11 mouse cellular contexts compared by ENCODE assay signal in genomic region chr14:7026781-7027749, GRCm38 (mm10). TPM values are rescaled to one million over a fixed set of nuclear protein-coding genes. Genes with fewer than 3 reads are reported as not detected.
DNase-seq lines count a peak whose midpoint lies in the region; ATAC-seq and TF ChIP-seq lines count a peak whose summit lies in the region.
"Not testable (repeated sequence)": the region's sequence is repeated elsewhere in the genome, so short reads cannot be mapped to it uniquely, and the experiment has no call there.
"Had no signal": no experiment of that assay in that cellular context is flagged by ENCODE, and none has a peak within 500 bp of the region (broad histone marks: within the 10 kb centered on the region; RNA-seq: fewer than 3 reads in every experiment).

Gene Gm10406 (minus strand): TSS chr14:7027449.

- H3K4me2 ChIP-seq in intestine, embryonic 16.5 days (ENCODE audit: low read depth, low read length): peak within 1 kb of the TSS; percentile 77
- peak within 1 kb of the TSS; percentile 54 for H3K4me2 ChIP-seq in lung, postnatal 0 days (replicated peaks; ENCODE audit: low read depth, low read length)

- WGBS in heart, embryonic 10.5 days: 1% methylated on average over 48 of the region's 70 CpGs
- 1% methylated on average over 53 of the region's 70 CpGs for WGBS in intestine, embryonic 16.5 days
- WGBS in lung, postnatal 0 days: under 1% methylated on average over 28 of the region's 70 CpGs

- H3K9me3 ChIP-seq in heart, embryonic 10.5 days; intestine, embryonic 16.5 days (ENCODE audit: control insufficient read depth, low read length); lung, postnatal 0 days (ENCODE audit: low read length): not testable (repeated sequence)

- H3K9ac ChIP-seq in intestine, embryonic 16.5 days (ENCODE audit: low read depth, low read length): peak within 1 kb of the TSS; percentile 54; the same call in 1 of the 2 replicates
- not testable (repeated sequence) for H3K9ac ChIP-seq in lung, postnatal 0 days (replicated peaks; ENCODE audit: low read depth)

- not testable (repeated sequence) for TF ChIP-seq CTCF in embryonic fibroblast, embryonic 13.5 days (IDR thresholded peaks at IDR 0.05; ENCODE audit: borderline replicate concordance, insufficient read depth, low read length); left cerebral cortex, adult 2 months (IDR thresholded peaks at IDR 0.05); lung, postnatal 0 days (IDR thresholded peaks at IDR 0.05)

- not testable (repeated sequence) for ATAC-seq in intestine, embryonic 16.5 days; lung, postnatal 0 days

- not testable (repeated sequence) for H3K36me3 ChIP-seq in heart, embryonic 10.5 days; intestine, embryonic 16.5 days (ENCODE audit: control insufficient read depth, insufficient read depth, low read length); lung, postnatal 0 days (ENCODE audit: insufficient read depth, low read length)

- not testable (repeated sequence) for TF ChIP-seq POLR2A in embryonic fibroblast, embryonic 13.5 days (IDR thresholded peaks at IDR 0.05; ENCODE audit: low read depth, low read length)

- intact Hi-C loops in left cerebral cortex, adult 2 months (cut with DNase I): not testable (repeated sequence)

- not testable (repeated sequence) for H3K27ac ChIP-seq in embryonic fibroblast, embryonic 13.5 days (ENCODE audit: insufficient read depth, low read length); intestine, embryonic 16.5 days (ENCODE audit: low read length); left cerebral cortex, adult 2 months; lung, postnatal 0 days (ENCODE audit: low read length)
- H3K27ac ChIP-seq in heart, embryonic 10.5 days: 0 out of 2 replicates have a peak within 1 kb of the TSS, but pooled peaks have one; percentile 42

- not testable (repeated sequence) for H3K27me3 ChIP-seq in heart, embryonic 10.5 days (ENCODE audit: insufficient read depth, poor library complexity, severe bottlenecking); intestine, embryonic 16.5 days (replicated peaks; ENCODE audit: control insufficient read depth, insufficient read depth, low read length); lung, postnatal 0 days (replicated peaks; ENCODE audit: insufficient read depth, low read length)

- DNase-seq in adrenal gland, adult 8-10 months: peak; percentile 10
- peak; percentile 68 for DNase-seq in heart, embryonic 10.5 days (ENCODE audit: low spot score)
- peak; percentile 10 to 30 for DNase-seq in left cerebral cortex, adult 2 months (ENCODE audit: extremely low spot score in 1 of 2, low spot score in 2 of 2)
- peak; percentile 6 for DNase-seq in lung, postnatal 0 days (ENCODE audit: low spot score)
- peak; percentile 12 for DNase-seq in ovary, postnatal 14 days (ENCODE audit: low spot score)
- peak; percentile 2 to 9 for DNase-seq in thymus, postnatal 36 days

- H3K4me3 ChIP-seq in embryonic fibroblast, embryonic 13.5 days (ENCODE audit: insufficient read depth, low read length): peak within 1 kb of the TSS; percentile 30
- H3K4me3 ChIP-seq in heart, embryonic 10.5 days: peak within 1 kb of the TSS; percentile 59
- peak within 1 kb of the TSS; percentile 47 for H3K4me3 ChIP-seq in intestine, embryonic 16.5 days (ENCODE audit: low read length)
- peak within 1 kb of the TSS; percentile 39 for H3K4me3 ChIP-seq in left cerebral cortex, adult 2 months
- H3K4me3 ChIP-seq in lung, postnatal 0 days (ENCODE audit: low read depth, low read length): peak within 1 kb of the TSS; percentile 23; the same call in 1 of the 2 replicates

- TF ChIP-seq EP300 in lung, postnatal 0 days (IDR thresholded peaks at IDR 0.05): not testable (repeated sequence)

- not testable (repeated sequence) for H3K4me1 ChIP-seq in embryonic fibroblast, embryonic 13.5 days (ENCODE audit: control insufficient read depth, insufficient read depth, low read length); heart, embryonic 10.5 days; intestine, embryonic 16.5 days (ENCODE audit: control insufficient read depth, insufficient read depth, low read length); lung, postnatal 0 days (ENCODE audit: insufficient read depth, low read depth, low read length)

RNA-seq across cellular contexts. Expression of gene Gm10406, which starts in this region (rescaled TPM):
- under 1 TPM in 2 of 4 experiments, not detected in 2; 0.16 to 0.28 TPM for total RNA-seq in adrenal gland, adult 8-10 months (2022)
- polyA plus RNA-seq in embryonic fibroblast, embryonic 13.5 days (2011; ENCODE audit: insufficient read length, low read depth, missing spikeins): not detected in 2 replicates
- 0.30 and 0.45 TPM in 2 replicates for polyA plus RNA-seq in heart, embryonic 10.5 days (2016; fragmentation: Nextera tagmentation; extraction: Ambion mirVana)
- 0.13 and 0.27 TPM in 2 replicates for polyA plus RNA-seq in intestine, embryonic 16.5 days (2015; fragmentation: Nextera tagmentation; extraction: Ambion mirVana)
- under 1 TPM; 0.51 to 0.72 TPM for total RNA-seq in left cerebral cortex, adult 2 months (2021)
- 0.10 and 0.24 TPM in 2 replicates for polyA plus RNA-seq in lung, postnatal 0 days (2015; fragmentation: Nextera tagmentation; extraction: Ambion mirVana)
- total RNA-seq: common myeloid progenitor, adult 5-6 weeks; liver, adult 2 months had no signal
- polyA plus RNA-seq: liver, adult 2 months; Patski had no signal

Comparison
In these comparisons a context has a peak if more than half of its experiments do, and no peak if none do; other contexts are left out.
1. Peak in DNase-seq in adrenal gland, adult 8-10 months; RNA of the gene not detected or under 1 TPM.
2. Peak in DNase-seq, H3K4me3 ChIP-seq and H3K27ac ChIP-seq in heart, embryonic 10.5 days; RNA of the gene not detected or under 1 TPM.
3. Peak in DNase-seq and H3K4me3 ChIP-seq in left cerebral cortex, adult 2 months; RNA of the gene not detected or under 1 TPM.
4. Peak in DNase-seq, H3K4me3 ChIP-seq and H3K4me2 ChIP-seq in lung, postnatal 0 days; RNA of the gene not detected or under 1 TPM.
5. DNase-seq: peak in every context shown above with its lines; median percentile 68 in heart, embryonic 10.5 days; 20 in left cerebral cortex, adult 2 months; 12 in ovary, postnatal 14 days; 10 in adrenal gland, adult 8-10 months; 6 in lung, postnatal 0 days; 6 in thymus, postnatal 36 days.